Mouse (Mus musculus): ENCODE data around the gene Stxbp1.

DNA sequence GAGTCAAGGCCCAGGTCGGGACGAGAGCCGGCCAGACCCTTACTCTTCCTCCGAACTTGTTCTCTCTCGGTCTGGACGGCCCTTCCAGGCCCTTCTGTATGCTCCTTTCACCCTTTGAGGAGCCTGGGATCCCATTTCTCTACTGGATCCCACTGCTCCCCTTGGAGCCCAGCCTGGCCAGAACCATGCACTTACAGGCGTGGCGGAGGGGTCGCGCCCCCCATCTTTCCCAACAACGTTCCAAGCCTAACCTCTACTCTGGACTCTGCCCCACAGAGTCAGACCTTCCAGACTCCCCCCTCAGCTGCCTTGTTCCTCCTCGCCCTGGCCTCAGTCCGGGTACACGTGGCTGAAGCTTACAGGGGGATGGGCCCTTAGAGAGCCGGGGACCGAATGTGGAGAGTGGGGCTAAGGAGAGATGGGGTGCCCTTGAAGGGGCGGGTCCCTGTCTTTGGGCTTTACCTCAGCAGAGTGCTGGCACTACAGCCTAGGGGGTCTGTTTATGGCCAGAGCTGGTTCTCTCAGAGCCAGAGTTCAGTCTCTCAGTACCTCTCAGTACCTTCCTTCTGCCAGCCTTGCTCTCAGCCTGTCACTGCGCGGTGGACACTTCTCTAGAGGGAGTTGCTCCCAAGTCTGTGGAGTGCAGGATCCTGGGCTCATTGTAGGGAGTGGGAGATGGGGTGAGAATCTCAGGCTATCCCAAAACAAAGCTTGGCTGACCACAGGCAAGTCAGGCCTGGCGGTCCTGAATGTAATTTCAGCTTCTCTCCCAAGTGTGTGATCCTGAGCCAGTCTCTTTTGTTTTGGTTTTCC is 29.7 kb upstream of the Stxbp1 start:
- TF ChIP-seq POLR2A (IDR thresholded peaks at IDR 0.05; ENCODE audit: insufficient read depth, low read depth, low read length), result no peak
- TF ChIP-seq CTCF (IDR thresholded peaks at IDR 0.05; ENCODE audit: insufficient read depth, low read depth, low read length), result no peak
